Mouse (Mus musculus) duodenum, adult 2 months (tissue): ENCODE measurements around the gene Slc30a10. TPM values are rescaled to one million over a fixed set of nuclear protein-coding genes. Genes with fewer than 3 reads are reported as not detected.

Experiments
- polyA plus RNA-seq: library from polyadenylated mRNA; depleted of rRNA; stranded (reverse); fragments of >200 nt; gene quantifications from 2 replicates; pipeline ENCODE4 v1.2.3, GENCODE M21; 2012; ENCODE audit warnings: low replicate concordance; rRNA removed

Slc30a10 gene
- polyA plus RNA-seq = 8.4 and 60.0 TPM in 2 replicates

DNA sequence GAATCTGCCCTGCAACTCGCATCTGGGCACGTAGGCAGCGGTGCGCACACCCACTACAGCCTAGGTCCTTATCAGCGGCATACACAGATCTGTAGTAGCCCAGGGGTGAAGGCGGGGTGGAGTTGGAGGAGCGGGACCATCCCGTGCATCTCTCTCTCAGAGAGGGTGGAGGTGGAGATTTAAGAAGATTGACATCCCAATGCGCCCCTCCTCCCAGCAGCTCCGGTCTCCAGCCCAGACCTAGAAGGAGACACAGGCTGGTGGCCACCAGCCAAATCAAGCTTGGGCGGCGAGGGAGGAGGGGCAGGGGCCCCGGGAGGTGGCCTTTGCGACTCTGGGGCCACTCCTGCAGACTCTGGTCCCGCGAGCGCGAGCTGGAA lies at the start of gene Slc30a10:
Gene Slc30a10 (plus strand): TSS at position 274 of the 380 bp plus-strand sequence.

Other genes starting within 250 kb of the Slc30a10 start
- 12.0 and 13.9 TPM in 2 replicates for gene Iars2, start 125.5 kb upstream of the Slc30a10 start, polyA plus RNA-seq
- 302 and 400 TPM in 2 replicates for gene Bpnt1, start 122.7 kb upstream of the Slc30a10 start, polyA plus RNA-seq
- gene Eprs, start 91.8 kb upstream of the Slc30a10 start, polyA plus RNA-seq = 1.2 and 1.7 TPM in 2 replicates